Mouse (Mus musculus): Measurements from ENCODE around the gene Car11.

The Car11 gene

DNA sequence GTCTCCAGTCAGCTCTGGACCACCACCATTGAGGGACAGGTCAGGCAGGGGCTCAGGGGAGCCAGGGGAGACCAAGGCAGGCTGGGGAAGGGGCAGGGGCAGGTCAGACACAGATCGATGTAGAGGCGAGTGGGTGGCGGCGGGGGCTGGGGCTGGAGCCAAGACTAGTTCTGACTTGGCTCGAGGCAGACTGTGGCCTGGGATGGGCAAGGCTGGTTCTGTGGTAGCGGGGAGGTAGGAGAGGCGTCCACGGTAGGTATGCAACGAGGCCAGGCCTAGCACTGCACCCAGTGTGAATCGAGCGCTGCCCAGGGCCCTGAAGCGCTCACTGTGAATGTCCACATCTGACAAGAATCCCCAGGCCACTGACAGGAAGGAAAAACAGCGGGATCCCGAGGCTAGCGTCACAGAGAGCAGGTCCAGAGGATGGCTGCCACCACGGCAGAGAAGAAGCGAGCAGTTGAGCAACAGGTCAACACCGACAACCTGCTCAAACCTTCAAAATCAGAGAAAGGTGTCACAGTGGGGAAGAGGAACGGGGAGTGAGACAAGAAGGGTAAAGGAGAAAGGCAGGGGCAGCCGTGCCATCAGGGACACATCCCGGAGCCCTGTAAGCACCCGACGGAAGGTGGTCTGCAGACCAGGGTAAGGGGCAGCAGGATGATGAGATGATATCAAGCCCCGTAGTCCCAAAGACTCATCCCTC is 11.8 kb downstream of the Car11 start:
- no peak for DNase-seq (ENCODE audit: low spot score)

- peak; percentile 79 for DNase-seq (ENCODE audit: low spot score)
Observed at GRCm38 (mm10) chr7:45712022-45712757, 12.5 kb downstream of the Car11 start.

- no peak for DNase-seq (ENCODE audit: low spot score)
Observed at GRCm38 (mm10) chr7:45713396-45713795, 13.8 kb downstream of the Car11 start.

DNA sequence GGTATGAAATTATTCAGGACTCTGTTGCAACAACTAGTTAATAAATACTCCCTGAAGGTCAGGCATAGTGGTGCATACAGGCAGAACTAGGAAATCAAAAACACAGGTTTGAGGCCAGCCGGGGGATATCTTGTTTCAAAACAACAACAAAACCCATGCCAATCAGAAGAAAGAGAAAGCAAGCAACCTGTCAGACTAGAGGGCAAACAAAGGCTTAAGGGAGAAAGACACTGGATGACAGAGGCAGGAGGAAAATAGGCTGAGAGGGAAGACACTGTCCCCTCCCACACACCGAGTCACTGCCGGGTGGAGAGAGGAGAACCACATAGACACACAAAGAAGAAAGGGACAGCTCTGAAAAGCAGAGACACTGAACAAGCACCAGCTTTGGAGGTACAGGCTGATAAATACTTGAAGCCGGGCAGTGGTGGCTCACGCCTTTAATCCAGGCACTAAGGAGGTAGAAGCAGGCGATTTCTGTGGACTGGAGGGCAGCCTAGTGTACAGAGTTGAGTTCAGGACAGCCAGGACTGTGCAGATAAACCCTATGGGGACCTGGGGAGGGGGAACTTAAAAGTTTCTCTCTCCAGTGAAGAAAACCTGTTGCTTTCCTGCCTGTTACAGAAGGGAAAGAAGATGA is 14.4 kb downstream of the Car11 start:
- DNase-seq (ENCODE audit: low spot score) = no peak

DNA sequence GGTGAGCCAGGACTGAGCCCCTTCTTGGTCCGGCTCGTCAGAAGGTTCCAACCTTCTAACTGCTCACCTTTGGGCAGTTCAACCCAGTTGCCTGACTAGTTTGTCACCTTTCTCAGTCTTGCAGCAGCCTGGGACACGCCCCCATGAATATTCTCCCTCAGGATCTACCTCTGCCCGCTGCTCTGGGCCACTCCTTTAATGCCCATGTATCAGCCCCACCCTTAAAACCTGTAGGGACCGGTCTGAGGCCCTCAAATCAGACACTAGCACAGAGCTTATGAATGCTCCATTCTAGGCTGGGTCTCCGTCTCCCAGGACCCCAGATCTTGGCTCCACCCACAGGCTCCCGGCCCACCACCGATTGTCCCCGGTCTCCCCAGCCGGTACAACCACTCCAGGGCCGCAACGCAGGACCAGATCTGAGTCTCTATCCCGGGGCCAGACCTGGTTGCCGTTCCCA is 15.0 kb downstream of the Car11 start:
- no peak for DNase-seq (ENCODE audit: low spot score)

- DNase-seq (ENCODE audit: low spot score) = peak; percentile 97
Observed at GRCm38 (mm10) chr7:45715090-45715708, 15.6 kb downstream of the Car11 start, which contains the start of gene Rpl18. Gene Rpl18 (plus strand): TSS chr7:45715457.

DNA sequence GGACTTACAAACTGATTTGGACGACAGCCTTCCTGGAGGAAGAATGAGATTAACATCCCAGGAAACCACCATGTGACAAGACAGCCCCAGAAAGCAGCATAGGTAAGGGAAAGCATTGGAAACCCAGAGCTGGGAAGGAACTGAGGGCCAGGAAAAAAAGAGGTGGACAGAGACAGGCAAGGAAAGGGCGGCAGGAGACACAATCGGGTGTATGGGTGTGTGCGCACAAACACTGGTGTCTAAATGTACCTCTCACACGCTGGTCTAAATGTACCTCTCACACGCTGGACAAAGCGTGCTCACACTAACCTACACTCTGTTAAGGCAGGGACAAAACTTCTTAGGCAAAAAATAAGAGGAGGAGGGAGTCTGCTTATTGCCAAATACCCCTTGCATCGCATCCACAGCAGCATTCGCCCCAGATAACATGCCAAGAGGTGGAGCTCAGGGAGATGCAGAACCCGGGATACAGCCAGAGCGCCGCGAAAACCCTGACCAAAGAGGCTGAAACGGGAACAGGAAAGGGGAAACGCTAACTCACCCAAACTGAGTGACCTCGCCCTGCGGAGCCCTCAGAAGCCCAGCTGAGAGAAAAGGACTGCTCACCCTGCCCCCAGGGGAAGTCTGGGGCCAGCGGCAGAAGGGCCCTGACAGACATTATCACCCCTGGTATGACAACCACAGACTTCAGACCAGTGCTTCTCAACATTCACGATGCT is 16.3 kb downstream of the Car11 start:
- no peak for DNase-seq (ENCODE audit: low spot score)

- no peak for DNase-seq (ENCODE audit: low spot score)
Observed at GRCm38 (mm10) chr7:45716460-45716857, 16.8 kb downstream of the Car11 start.

DNA sequence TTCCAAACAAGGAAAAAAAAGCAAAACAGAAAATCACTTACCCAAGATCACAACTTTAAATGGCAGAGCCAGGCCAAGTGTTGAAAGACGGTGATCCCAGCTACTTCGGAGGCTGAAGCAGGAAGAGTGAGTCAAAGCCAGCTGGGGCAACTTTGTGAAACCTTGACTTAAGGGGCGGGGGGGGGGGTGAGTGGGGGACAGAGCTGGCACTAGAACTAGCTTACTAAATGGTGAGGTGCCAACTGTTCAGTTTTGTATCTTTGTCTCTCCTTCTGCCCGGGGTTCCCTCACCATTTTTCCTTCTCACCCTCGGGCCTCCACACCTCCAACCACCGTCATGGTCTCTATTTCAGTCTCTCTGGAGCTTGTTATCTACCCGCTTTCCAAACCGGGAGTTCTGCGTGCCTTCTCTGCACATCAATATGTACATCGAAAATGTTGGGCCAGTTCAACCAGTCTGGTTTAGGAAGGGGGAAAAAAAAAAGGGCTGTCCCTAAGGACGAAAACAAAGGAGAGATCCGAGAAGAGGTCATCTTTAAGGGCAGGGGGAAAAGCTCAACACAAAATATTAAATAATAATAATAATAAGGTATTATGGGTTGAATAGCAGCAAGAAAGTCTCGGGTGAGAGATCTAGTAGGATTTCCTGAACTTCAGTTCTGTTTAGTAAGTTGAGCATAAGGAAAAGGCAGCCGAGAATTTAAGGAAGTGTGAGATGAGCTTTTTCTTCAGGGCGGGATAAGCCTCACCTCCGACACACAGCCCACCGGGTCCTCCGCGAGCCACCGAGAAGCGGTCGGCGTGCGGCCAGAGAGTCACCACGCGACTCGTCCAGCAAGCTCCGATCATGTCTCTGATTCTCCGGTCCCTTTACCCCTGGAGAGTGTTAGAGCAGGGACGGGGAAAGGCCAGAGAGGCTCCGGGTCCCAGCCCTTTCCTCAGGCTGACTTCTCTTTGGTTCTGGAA is 17.6 kb downstream of the Car11 start:
- DNase-seq (ENCODE audit: low spot score) = no peak

DNA sequence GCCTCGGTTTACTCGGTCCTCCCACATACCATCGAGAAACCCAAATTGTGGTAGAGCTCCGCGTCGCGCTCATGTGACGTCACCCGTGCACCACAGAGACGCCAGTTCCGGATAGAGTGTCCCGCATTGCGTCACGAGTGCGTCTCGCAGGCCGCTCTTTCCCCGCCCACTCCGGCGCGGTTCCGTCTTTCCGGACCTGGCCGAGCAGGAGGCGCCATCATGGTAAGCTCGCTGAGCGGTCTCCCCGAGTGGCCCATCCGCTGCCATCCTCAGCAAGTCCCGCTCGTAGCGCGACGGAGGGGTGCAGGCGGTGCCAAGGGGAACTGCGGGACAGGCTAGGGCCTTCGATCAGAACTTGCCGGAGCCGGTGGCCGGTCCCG is 18.3 kb downstream of the Car11 start, which contains the start of gene Sphk2:
Sphk2 (minus strand) TSS at position 85 of the 380 bp plus-strand sequence.
- DNase-seq (ENCODE audit: low spot score) = peak; percentile 94

DNA sequence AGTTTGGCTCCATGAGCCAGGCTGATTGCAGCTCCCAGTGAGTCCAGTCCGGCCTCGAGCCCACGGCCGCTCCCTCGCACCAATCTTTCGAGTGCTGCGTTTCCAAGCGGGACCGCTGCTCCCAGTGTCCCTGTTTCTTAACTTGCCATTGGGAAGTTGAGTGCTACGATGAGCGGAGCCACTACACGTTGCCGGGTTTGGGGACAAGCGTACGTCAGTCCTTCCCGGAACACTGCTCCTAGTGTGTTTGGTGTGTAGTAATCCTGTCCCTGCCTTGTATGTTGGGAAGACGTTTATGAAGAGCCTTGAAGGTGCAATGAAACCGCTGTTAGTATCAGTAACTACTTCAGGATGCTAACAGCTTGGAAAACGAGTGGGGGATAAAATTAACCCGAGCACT is 18.7 kb downstream of the Car11 start:
- no peak for DNase-seq (ENCODE audit: low spot score)

GRCm38 (mm10) chr7:45719180-45719579 is 19.5 kb downstream of the Car11 start:
- DNase-seq (ENCODE audit: low spot score) = no peak

DNA sequence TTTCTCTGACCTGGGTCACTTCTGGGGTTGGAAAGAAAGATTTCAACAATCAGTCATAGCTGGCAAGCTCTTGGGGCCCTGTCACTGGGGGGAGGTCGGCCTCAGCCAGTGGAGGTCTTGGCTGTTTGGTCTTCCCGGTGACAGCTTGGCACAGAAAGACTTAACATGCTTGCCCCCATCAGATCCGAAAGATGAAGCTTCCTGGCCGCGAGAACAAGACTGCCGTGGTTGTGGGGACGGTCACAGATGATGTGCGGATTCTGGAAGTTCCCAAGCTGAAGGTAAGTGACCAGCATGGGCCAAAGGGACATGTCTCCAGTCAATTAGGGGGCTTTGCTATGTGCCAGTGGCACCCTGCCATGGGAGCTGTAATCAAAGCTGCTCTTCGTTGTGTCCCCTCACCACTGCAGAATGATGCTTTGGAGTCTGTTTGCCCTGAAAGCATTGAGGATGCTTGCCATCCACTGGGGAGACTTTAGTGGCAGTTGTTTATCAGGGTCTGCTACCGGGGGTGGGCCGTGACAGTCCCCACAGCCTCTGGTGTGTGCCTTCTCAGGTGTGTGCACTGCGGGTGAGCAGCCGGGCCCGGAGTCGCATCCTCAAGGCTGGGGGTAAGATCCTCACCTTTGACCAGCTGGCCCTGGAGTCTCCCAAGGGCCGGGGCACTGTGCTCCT is 20.2 kb downstream of the Car11 start:
- DNase-seq (ENCODE audit: low spot score) = no peak

- DNase-seq (ENCODE audit: low spot score) = no peak
Observed at GRCm38 (mm10) chr7:45720413-45721233, 21.0 kb downstream of the Car11 start, which contains the start of gene Fam83e. Gene Fam83e (plus strand): TSS chr7:45721212.

DNA sequence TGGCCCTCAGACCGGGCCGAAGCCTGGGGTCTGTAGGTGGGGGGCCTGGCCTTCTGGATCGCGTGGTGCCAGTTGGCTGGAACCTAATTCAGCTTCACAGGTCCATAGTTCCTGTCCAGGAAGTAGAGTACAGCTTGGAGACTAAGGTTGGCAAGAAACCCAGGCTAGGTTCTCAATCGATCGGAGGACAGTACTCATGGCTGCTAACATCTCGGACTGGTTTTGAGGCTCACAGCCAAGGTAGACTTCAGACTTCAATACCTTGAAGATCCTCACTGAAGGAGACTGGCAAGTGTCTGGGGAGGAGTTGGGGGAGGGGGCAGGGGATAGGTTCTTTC is 21.6 kb downstream of the Car11 start:
- DNase-seq (ENCODE audit: low spot score) = no peak

DNA sequence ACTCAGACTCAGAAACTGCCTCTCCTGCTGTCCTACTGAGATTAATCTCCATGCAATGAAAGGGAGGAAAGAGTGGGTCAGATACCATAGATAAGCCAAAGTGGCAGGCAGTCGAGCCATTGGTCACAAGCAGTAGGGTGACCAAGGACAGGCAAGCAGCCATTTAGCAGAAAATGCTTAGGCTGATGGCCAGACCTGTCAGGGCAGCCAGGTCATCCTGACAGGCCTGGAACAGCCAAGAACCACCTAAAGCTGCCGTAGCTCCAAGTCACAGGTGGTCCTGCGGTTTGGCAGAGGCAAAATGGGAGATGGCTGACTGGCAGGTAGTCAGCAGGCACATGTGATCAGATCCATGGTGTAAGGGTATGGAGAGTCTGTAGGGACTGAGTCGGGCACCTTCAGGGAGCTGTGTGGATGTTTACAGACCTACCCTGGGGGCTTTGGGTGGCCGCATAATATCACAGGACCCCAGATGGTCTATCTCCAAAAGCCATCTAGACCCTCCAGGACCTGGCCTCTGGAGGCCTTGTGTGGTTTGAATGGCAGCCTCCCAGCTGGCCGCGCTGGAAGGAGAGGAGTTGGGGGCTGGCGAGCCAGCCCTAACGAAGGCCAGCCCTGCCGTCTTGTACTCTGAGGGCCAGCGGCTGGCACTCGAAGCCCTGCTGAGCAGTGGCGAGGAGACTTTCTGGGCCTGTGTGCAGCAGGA is 22.2 kb downstream of the Car11 start:
- no peak for DNase-seq (ENCODE audit: low spot score)

GRCm38 (mm10) chr7:45722348-45722713 is 22.7 kb downstream of the Car11 start:
- DNase-seq (ENCODE audit: low spot score) = no peak

DNA sequence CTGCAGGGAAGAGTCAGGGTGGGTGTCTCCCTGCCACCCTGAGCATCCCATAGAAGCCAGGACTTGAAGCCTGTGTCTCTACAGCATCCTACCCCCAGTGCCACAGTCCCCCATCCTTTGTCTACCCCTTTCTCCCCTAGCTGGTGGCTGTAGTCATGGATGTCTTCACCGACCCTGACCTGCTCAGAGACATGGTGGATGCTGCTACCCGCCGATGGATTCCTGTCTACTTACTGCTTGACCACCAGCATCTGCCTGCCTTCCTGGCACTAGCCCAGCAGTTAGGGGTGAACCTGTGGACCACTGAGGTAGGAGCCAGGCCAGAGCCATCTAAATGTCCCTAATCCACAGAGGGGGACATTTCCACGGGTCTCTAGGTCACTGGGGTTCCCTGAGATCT is 23.7 kb downstream of the Car11 start:
- no peak for DNase-seq (ENCODE audit: low spot score)

DNA sequence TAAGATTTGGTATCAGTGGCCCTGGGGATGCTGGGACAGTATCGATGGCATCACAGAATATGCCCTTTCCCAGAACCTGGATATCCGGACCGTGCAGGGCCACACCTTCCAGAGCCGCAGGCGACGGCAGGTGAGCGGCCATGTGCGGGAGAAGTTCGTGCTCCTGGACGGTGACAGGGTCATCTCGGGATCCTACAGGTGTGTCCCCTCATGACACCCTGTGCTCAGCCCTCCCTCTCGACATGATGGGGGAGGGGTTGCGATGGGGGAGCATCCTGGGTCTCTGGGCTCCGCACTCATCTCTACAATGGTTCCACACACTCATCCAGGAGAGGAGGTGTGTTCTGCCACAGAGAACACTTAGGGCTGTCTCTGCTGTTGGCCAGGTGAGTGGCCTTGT is 24.1 kb downstream of the Car11 start:
- DNase-seq (ENCODE audit: low spot score) = no peak

Data from yolk sac, embryonic 10.5 days (tissue).